Mouse (Mus musculus) WW6 (cell line): Measurements from ENCODE around the gene Sun2.

Experiments
- DNase-seq: peaks from one replicate; pipeline ENCODE4 v3.0.0-alpha.2; 2013; ENCODE audit warnings: low read depth, low spot score

Gene Sun2

DNA sequence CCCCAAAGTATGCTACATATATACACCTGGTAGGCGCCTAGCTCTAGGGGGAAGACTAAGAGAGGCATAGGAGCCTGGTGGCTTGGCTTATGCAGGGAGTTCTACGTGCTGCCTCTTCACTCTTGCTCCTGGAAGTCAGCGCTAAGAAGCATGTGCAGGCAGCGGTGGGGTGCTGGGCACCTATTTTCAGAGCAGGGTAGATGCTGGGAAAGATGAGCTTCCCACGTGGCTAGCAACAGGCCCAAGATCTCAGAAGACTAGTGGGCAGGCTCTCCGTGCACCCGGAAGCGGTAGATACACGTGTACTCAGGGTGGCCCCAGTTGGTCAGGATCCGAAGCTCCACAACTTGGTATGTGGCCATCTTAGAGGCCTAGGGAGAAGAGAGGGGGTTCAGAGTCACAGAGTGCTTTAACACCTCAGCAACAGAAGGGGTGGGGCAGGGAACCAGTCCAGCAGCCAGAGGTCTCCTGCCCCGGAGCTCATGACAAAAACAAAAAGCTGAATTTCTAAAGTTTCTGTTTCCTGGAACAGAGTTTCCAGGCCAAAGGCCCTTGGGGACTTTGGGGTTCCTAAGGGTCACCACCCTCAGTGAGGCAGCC, 17.0 kb downstream of the Sun2 start:
- DNase-seq: no peak

DNA sequence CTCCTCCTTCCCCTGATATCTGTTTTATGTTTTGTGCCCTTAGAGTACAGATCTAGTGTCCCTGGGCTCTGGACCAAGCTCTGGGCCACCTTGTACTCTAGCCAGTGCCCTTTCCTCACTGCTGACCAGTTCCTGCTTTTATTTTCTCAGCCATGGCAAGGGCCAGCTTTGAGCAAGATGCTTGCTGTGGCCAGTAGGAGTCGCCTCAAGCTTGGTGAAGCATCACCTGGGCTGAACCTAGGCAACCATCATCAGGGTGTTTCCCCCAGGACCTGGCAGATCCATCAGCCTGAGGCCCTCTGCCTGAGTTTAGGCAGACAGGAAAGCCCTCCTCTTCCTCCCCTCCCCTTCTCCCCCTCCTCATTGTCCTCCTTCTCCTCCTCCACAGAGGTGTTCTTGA, 18.9 kb downstream of the Sun2 start:
- no peak for DNase-seq

DNA sequence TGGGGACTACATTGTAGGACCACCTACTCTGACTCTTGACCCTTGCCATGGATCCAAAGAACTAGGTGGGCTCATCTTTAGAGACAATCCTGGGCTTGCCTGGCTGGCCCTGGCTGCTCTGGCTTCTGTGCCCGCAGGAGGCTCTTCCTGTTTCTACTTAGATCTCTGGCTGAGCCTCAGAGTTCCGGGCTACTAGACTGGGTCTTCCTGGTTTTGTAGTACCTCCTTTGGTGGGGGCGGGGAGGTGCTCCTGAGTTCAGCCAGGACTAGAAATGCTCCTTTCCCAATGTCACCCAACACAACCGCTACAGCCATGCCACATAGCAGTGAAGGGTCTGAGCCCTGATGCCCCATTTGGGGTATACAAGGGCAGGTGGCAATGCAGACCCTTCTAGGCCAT, 21.5 kb downstream of the Sun2 start:
- no peak for DNase-seq

DNA sequence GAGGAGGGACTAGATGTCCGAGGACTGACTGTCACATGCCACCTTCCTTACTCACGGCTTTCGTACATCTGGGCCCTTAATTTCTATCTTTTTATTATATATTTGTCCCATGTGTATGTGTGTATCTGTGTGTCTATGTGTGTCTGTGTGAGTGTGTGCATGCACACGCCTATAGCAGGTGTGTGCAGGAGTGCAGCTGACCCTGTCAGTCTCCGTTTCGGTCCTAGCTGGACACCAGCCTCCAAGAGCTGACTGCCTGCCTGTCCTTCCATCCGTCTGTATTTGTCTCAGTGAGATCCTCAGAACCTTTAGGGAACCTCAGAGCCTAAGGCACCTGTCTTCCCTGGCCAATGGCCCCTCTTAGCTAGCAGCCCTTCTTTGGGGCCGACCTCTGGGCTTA, 22.1 kb downstream of the Sun2 start:
- DNase-seq: no peak

DNA sequence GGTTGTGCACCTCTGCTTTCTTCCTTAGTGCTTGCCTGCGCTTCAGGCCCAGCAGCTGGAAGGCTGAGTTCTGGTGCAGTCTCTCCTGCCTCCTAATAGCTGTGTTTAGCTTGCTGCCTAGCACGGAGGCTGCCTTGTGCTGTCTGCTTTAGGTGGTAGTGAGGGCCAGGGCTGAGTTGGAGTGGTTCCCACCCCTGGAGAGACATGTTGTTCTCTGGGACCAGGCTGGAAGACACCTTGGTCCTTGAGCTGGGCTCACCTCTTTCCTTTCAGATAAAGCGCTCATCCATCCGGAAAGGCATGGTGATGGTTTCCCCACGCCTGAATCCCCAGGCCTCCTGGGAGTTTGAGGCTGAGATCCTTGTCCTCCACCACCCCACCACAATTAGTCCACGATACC, 25.6 kb downstream of the Sun2 start:
- DNase-seq: no peak

DNA sequence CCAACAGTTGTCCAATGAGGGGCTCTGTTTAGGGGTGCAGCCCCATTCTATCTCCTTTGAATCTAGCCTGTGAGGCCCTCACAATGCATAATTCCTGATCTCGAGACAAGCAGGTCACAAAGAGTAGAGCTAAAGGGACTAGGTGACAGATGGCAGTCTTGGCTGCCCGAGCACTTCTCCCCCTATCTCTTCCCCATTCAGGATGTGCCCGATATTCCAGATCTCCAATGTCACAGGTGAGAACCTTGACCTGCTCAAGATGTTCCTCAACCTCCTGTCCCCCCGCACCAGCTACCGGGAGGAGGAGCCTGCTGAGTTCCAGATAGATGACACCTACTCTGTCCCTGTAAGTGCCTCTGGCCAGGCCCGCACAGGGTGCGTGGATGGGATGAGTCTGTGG, 26.7 kb downstream of the Sun2 start:
- no peak for DNase-seq

DNA sequence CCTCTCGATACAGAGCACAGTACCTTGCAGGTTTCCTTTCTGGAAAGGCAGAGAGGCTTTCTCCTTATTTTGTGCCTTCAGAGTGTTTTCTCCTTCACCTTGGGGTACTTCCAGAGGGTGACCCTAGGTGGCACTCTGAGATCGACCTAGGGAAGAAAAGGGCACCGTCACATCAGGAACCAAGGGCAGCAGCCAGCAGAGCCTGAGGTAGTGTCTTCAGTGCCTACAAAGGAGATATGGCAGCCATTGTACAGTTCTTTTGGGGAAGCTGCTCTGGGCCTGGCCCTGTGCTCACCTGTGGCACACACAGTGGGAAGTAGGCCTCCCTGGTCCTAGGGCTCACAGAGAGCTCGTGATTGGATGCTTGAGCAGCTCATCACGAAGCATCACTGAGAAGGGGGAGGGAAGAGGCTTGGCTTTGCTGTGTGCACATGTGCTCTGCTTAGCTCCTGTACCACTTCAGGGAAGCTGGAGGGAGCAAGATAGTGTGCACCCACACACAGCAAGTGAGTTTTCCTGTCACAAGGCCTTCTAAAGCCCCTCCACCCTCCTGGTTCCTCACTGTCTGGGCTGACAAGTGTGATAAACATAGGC, 34.0 kb downstream of the Sun2 start:
- no peak for DNase-seq

DNA sequence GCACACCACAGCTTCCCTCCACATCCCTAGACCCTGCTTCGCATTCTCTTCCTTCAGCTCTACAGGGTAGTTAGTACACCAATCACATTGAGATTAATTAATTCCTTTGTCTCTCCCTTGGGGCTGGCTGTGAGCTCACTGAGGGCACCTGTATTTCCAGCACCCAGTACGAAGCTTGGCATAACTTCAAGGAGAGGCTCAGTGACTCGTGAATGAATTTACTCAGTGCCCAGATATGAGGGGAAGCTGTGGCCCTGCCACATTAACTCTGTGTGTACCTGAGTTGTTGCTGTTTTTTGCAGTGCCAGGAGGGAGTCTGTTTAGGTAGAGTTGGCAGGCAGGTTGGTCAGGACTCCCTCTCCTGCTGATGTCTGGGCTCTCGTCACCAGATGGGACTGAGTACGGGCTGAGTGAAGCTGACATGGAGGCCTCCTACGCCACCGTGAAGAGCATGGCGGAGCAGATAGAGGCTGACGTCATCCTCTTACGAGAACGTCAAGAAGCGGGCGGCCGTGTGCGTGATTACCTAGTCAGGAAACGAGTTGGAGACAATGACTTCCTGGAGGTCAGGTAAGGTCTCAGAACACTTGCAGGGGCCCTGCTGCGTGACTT, 35.6 kb downstream of the Sun2 start:
- no peak for DNase-seq

DNA sequence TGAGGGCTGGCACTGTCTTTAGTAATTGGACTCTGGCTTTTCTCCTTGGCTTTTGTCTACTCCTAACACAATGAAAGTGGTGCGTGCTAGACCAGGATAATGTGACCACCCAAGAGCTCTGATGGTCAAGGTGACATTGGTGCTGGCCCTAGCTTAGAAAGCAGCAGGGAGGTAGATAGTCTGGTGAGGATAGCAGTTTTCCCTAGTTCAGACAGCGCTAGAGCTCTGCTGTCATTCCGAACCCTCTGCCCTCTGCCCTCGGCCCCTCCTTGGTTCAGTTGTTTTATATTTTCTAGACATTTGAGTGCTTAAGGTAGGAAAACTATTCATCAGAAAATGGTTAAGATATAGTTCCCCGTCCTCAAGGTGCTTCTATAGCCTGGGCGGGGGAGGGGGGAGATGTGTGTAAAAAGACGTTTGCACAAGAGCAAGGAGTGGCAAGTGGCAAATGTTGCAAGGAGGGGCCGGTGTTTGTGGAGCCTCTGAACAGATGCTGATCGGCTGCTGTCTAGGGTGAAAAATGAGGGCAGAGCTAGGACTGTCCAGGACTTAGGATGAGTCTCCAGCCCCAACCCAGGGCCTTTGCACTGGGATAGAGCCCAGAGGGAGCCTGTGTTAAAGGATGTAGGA, 44.7 kb downstream of the Sun2 start:
- DNase-seq: no peak

DNA sequence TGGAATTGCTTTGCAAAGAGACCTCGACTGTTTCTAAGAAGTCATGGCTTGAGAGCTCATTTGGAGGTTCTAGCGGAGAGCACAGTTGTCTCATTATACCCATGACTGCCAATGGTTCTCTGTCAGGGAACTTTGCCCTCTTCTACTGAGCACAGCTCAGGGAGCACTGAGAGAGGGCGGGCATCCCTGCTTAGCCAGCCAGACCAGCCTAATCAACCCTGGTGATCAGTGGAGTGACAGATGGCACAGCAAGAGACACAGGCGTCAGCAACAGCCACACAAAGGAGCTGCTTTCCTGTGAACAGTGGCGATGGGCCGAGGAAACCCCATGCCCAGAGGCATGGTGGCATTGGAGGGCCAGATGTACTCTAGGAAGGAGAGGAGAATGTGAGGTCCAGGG, 45.3 kb downstream of the Sun2 start:
- DNase-seq: no peak

DNA sequence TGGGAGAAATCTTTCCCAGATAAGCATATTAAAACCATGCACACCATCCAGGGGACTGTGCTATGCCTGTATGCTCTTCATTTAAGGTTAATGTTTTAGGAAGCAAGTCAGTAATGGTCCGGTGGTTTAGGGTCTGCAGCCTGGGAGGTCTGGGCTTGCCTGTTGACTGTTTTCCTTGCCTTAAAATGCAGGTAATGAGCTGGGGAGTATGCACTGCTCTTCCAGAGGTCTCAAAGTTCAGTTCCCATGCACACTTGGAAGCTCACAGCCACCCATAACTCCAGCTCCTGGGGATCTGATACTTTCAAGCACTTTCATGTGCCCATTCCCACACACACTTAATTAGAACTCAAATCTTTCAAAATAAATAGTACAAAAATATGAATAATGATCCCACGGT, 45.8 kb downstream of the Sun2 start:
- DNase-seq: no peak

DNA sequence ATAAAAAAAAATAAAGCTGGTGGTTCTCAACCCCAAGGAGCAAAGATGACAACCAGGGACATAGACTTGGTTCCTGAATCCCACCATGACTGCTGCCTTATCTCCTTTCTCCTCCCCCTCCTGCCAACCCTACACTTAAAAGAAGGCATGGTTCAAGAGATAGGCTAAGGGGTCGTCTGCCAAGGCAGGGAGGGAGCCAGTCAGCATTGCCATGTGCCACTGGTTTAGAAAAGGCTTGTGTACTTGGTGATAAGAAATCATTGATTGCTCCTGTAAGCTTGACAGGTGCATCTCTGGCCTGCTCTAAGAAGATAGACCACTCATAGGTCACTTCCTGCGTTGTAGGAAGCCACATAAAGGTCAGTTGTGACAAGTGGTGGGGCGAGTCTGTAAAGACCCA, 46.8 kb downstream of the Sun2 start:
- no peak for DNase-seq

DNA sequence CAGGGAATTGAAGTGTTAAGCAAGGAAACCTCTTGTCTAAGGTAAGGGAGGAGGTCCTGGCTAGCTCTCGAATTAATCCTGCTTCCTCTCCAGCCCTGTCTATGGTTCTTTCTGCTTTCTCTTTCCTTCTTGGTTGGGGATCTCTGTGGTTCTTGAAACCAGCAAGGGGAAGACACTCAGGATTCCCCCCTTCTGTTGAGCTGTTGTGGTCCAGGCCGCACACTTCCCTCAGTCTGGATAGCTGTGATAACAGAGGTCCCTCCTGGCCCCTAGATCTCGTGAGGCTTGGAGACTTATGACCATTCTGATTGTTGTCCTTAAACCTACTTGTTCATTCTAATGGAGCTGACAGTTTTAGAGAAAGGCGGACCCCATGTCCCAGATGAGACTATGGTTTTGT, 47.8 kb downstream of the Sun2 start:
- DNase-seq: no peak

DNA sequence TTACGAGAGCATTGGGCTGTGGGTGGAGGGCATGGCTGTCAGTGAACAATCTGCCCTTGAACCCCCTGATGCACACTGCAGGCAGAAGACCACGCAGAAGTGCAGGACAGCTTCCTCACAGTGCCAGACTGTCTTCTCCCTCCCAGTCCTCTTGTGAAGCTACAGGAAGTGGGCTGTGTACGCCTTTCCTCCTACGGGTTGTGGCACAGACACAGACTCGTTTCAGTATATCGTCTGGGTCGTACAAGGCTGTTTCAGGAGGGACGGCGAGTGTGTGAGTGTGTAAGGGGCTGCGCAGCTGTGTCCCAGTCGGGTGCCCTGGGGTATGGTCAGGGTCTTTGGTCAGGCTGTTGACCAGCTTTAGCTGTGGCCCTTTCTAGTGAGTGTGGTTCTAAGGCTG, 48.6 kb downstream of the Sun2 start:
- DNase-seq: no peak

DNA sequence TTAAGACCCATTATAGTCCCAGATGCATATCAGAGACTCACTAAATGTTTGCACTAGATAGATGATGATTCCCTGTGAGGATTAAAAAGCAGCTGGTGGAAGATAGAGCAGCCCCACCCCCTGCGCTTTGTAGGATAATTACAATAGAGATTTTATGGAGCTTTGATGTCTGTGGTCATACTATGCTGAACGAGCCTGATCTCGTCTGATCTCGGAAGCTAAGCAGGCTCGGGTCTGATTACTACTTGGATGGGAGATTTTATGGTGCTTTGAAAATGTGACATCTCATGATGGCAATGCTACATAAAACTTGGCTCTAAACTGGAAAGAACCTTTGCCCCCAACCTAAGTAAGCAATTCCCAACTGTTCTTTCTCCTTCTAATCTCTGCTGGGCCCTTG, 50.0 kb downstream of the Sun2 start:
- DNase-seq: no peak

DNA sequence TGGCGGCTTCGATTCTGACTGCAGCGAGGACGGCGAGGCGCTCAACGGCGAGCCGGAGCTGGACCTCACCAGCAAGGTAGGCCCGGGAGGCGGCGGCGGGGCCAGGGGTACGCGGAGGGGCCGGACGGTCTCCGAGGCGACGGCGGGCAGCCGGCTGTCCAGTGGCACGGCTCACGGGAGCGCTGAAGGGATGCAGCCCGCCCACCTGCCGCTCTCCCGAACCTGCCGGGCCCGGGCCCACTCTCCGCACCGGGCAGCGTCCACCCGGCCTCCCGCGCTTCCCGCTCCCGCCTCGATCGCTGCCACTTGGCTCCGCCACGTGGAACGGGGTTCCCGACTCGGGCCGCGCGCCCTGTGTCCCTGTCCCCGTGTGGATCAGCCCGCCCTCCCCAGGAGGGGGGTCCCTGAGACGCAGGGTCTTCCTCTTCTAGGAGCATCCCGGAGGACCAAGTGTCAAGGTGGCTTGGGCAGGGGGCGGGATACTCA, 51.3 kb downstream of the Sun2 start:
- DNase-seq: no peak

DNA sequence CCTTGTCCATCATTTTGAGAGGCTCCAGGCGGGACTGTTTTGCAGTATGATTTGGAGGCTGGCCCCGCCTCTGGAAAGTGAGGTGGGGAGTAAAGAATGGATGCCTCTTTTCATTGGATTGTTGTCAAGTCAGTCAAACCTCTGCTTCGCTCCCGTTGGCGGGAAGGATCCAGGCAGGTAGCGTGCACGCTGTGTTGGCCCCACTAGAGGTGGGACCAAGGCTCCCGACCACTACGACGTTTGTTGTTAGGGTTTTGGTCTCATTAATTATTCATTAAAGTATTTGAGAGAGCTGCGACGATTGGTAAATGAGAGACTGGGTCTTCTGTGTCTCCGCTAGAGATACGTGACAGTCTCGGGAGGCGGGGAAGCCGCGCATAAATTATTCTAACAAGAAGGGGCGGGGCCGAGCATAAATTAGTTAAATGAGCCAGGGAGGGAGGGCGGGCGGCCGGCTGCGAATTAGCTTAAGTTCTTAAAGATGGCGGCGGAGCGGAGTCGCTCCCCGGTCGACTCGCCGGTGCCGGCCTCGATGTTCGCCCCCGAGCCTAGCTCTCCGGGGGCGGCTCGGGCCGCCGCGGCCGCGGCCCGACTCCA, 51.8 kb downstream of the Sun2 start, which contains the start of gene Gtpbp1:
Gene Gtpbp1 (plus strand): TSS at position 420 of the 597 bp plus-strand sequence.
- peak; percentile 97 for DNase-seq

DNA sequence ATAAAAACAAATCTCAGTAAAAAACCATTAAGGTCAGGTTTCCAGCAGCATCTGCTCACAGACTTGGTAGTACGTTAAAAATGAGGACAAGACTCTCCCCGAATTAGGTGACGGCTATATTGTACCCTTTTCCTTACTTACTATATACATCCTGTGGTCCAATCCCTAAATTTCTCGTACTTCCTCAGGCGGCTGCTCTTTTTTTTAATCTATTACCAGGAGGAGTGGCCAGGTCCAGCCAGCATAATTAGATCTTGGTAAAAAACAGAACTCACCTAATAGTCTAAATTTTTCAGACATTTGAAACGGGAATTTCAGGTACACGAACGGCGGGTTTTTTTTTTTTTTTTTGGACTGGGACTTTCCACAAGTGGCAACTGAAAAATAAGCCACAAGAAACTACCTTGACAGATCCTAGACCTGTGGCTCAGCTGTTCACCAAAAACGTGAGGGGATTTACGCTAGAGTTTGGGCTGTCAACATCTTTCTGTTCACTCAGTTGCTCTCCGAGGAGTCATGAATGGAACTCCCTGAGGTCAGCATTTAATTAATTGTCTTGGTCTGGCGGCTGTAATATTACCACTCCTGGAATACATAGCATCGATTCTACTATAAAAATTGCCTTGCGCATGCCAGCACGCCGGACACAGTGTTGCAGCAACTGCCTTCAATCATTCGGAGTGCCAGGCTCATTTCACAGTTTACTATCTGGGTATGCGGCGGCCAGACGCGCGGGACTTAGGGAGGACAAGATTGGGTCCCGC, 52.5 kb downstream of the Sun2 start:
- no peak for DNase-seq

DNA sequence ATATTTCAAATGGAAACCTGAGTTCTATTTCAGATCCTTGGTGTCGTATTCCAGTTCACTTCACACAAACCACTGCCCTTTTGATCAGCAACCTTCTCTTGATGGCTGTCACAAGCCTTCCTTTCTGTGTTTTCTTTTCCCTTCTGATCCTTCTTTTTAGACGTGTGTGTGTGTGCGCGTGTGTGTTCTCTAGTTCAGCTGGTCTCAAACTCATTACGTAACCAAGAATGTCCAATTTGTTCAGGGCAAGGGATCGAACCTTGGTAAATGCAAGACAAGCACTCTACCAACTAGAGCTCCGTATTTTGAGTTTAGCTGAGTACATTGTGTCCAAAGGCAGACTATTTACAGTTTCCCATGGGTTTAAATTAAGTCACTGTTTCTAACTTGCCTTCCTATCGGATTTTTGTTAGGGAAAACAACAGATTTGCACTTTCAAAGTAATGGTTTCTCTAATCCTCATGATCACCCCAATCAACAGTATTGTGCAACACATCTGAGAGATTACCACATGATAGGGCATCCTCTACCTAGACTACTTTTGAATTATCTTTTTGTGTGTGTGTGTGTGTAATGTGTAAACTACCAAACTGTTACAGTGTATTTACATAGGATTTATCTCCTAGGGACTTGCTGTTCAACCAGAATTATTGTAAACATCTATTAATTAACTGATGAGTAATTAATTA, 53.9 kb downstream of the Sun2 start:
- no peak for DNase-seq

DNA sequence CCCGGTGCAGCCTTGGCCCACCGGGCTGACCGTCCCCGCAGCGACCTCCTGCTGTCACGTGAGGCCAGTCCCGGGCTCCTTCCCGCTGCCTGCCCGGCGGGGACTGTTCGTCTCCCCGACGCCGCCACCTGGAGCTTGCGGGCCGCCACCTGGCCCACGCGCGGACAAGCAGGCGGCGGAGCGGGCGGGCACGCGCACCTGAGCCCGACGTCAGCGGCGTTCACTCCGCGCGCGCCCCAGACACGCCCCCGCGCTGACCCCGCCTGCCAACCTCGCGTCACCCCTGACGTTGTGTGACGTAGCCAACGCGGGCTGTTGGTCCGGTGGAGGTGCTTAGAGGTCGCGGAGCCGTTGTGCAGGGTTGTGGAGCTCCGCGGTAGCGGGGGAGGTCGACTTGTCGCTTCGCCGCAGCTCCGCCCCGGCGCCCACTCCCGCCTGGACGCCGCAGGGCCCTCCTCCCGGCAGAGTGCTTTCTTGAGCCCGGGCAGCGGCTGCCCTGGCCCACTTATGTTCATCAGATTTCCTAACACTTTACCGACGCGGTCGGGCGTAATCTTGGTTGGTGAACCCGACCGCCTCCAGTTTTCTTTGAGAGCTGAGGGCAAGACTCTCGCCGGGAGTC, 54.6 kb downstream of the Sun2 start, which contains the start of gene Josd1:
Gene Josd1 (minus strand): TSS at position 274 of the 622 bp plus-strand sequence.
- peak; percentile 81 for DNase-seq

DNA sequence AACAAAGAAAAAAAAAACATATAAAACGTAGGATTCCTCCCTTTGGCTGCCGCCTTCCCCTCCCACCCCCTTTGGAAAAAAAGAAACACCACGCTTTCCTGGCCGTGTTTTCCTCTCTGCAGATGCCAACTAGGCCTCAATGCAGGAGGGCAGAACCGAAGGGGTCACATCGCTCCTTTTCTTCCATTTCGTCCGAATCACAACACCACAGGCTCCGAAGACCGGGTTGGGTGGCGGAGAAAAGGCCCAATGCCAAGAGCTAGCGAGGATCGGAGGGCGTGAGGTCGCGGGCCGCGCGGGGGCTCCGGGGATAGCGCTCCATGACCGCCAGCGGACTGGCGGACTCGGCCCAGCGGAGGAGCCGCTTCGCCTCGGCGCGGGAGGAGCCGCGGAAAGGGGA, 55.2 kb downstream of the Sun2 start:
- no peak for DNase-seq
